In the genomic region with DNA sequence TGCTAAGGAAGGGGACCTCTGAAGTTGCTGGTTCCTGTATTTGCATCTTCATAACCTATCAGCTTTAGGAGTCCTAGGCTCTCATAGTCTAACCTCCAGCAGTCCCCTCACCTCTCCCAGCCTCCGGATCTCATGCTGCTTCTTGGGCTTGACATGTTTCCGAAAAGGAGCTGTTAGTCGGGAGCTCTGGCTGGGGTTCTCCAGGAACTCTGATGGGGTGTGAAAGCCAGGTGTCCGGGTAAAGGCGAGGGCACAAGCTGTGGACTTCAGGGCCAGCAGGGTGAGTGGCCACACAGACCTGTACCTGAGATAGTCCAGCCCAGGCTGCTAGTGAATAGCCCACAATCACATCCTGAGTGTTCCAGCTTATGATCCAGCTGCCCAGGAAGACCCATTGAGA, we compare ENCODE assay signal across 17 mouse cellular contexts. TPM values are rescaled to one million over a fixed set of nuclear protein-coding genes. Genes with fewer than 3 reads are reported as not detected.
"Had no signal": no experiment of that assay in that cellular context is flagged by ENCODE, and none has a peak within 500 bp of the region (broad histone marks: within the 10 kb centered on the region; RNA-seq: fewer than 3 reads in every experiment).

No protein-coding gene starts in this region.

- DNase-seq: retina, postnatal 1 day; right cerebral cortex, adult 18-20 months; right cerebral cortex, postnatal 14 days; right cerebral cortex, postnatal 25 days; right cerebral cortex, postnatal 4 days; spleen, adult 18-20 months; thymus, adult 18-20 months; thymus, adult 2 months; thymus, postnatal 14 days; thymus, postnatal 25 days; thymus, postnatal 36 days; thymus, postnatal 4 days had no signal

- H3K4me2 ChIP-seq: neural tube, embryonic 13.5 days; neural tube, embryonic 15.5 days; stomach, embryonic 15.5 days had no signal

- H3K27me3 ChIP-seq: neural tube, embryonic 13.5 days; neural tube, embryonic 15.5 days; stomach, embryonic 15.5 days had no signal

- H3K4me3 ChIP-seq: neural tube, embryonic 13.5 days; neural tube, embryonic 15.5 days; stomach, embryonic 15.5 days had no signal

RNA-seq across cellular contexts. Expression of a gene that starts 21.0 kb away (rescaled TPM):
- total RNA-seq: neutrophil, adult 5-6 weeks had no signal
- polyA plus RNA-seq: small intestine, adult 2 months had no signal
